Mouse (Mus musculus): Measurements from ENCODE around the gene Pde8a.

DNA sequence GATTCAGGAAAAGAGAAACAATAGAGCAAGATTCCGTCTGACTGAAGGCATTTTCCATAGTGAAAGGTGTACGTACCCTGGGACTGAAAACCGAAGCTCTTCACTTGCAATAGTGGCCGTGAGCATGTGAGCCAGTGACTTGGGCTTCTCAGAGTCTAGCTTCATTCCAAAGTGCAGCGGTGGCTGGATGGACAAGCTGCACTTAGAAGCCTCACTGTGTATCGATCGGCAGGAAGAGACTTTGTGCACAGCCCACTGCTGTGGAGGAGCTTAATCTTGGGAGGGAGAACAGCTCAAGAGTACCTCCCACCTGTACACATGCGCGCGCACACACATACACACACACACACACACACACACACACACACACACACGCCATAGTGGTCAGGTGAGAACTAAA is 39.9 kb downstream of the Pde8a start:
- TF ChIP-seq POLR2A (IDR thresholded peaks at IDR 0.05; ENCODE audit: low read depth, low read length) (no peak), CTCF (conservative IDR thresholded peaks at IDR 0.05; ENCODE audit: insufficient read depth, insufficient read length, low read depth, low read length) (no peak)

Measured in kidney, adult 2 months (tissue).